Mouse (Mus musculus) layer of hippocampus, postnatal 10 days (tissue): ENCODE data around the gene Fuk. TPM values are rescaled to one million over a fixed set of nuclear protein-coding genes. Genes with fewer than 3 reads are reported as not detected.
"Not testable (repeated sequence)": the region's sequence is repeated elsewhere in the genome, so short reads cannot be mapped to it uniquely, and the experiment has no call there.

Source experiments
- DNase-seq, 2 experiments: peaks; one replicate each; pipeline ENCODE4 v3.0.0; 2021; ENCODE audit warnings: low spot score in 2 of 2
- long read RNA-seq: library from polyadenylated mRNA; stranded (forward); transcript quantifications from one replicate; pipeline ENCODE4 v2.0.0, GENCODE M21; 2023
- total RNA-seq, 2 experiments: library from RNA; stranded (reverse); gene quantifications; 2 replicates each; pipeline ENCODE4 v1.2.3; 2021

The Fuk gene
- 10 to 100 TPM; 15.2 to 16.4 TPM for total RNA-seq
- long read RNA-seq, partial matches to known transcripts, result 2 of 7 reads
- long read RNA-seq, other reads (novel, unspliced or antisense), result 4 of 7 reads

DNA sequence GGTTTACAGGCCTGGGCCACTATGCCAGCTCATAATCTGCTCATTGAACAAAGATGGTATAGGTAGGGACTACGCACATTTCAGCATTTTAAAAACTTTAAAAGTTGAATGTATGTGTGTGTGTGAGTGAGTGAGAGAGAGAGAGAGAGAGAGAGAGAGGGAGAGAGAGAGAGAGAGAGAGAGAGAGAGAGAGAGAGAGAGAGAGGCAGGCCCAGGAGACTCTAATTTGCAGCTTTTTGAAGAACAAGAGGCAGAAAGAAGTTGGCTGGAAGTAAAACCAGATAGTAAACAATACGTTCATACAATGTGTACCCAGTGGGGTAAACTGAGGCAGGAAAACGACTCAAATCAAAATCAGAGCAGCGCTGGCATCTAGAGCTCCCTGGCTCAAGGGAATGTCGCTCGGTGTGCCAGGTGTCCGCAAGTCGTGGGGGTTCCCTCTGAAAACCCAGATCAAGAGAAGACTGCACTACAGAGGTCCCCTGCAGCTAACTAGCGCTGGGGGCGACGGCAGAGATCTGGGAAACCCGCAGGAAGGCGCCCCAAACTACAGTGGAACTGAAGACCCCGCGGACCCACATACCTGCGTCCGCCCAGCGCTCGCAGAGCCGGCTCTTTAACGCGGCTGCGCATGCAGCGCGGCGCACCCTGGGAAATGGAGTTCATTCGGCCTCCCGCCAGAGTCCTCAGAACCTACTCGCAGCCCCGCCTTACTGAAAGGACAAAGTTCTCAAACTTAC lies at the start of gene Fuk:
TSS of gene Fuk (minus strand) at position 650 of the 740 bp plus-strand sequence.
- peak; percentile 81 to 85 for DNase-seq

GRCm38 (mm10) chr8:110950065-110950484 lies 47.8 kb upstream of the Fuk start:
- DNase-seq, result no peak

DNA sequence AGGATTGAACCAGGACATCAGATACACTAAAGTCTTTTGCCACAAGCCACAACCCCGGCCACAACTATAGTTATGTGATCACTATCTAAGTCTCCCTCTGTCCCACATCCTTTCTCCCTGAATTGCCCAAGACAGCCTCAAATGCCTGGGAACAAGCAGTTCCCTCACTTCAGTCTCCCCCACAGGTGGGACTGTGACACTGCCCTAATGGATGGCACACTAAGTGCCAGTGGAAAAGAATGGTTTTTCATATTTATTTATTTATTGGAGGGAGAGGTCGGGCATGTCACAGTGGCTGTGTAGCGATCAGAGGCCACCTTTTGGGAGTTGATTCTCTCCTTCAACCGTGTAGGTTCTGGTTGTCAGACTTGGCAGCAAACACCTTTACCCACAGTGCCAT lies 43.4 kb upstream of the Fuk start:
- no peak for DNase-seq

DNA sequence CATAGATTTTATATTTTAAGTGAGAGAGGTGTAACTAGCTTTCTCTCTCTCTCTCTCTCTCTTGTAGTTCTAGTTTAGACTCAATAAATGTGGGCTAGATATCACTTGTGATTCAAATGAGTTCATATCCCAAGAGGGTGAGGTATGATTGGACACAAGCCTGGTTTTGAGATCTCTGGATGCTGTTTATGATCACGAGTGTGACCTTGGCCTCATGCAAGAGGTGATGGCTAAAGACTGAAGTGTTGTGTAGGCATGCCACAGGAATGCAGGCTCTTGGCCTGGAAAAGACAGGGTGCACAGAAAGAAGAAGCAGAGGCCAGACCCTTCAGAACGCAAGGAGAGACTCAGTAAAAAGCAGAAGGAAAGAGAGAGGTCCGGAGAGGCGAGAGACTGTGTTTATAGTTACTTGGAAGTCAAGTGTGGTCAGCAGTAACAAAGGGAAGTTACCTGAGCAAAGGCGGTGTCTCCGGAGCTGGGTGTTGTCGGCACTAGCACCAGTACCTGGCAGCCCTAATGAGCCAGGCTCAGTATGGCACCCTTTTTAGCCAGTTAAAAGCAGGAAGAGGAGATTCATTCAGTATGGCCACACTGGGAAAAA lies 42.1 kb upstream of the Fuk start:
- no peak for DNase-seq

DNA sequence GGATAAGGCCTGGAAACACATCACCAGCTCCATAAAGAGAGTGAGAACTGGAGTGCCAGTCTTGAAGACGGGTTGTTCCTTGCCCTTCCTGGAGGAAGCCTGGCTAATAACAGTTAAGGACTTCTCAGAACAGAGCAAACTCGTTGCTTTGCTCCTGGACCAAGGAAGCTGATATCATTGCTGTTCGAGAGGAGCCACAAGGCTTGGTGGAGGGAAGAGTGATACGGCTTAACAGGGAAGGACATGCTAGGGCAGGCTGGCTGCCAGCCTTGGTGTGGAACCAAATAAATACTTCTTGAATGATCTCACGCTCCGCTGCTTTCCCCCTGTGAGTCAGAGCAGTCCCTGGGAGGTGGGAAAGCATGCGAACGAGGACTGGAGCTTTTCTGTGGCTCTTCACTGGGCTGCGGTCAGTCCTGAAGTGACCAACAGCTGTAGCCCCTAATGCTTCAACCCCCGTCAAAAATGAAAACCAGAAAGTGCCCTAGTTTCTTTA lies 39.2 kb upstream of the Fuk start:
- peak in 1 of 2 experiments; percentile 47 for DNase-seq

- DNase-seq, result no peak
Observed at GRCm38 (mm10) chr8:110940682-110941452, 38.6 kb upstream of the Fuk start.

- peak; percentile 42 to 58 for DNase-seq
Observed at GRCm38 (mm10) chr8:110938882-110939589, 36.7 kb upstream of the Fuk start.

- DNase-seq, result no peak
Observed at GRCm38 (mm10) chr8:110936217-110936616, 33.9 kb upstream of the Fuk start.

DNA sequence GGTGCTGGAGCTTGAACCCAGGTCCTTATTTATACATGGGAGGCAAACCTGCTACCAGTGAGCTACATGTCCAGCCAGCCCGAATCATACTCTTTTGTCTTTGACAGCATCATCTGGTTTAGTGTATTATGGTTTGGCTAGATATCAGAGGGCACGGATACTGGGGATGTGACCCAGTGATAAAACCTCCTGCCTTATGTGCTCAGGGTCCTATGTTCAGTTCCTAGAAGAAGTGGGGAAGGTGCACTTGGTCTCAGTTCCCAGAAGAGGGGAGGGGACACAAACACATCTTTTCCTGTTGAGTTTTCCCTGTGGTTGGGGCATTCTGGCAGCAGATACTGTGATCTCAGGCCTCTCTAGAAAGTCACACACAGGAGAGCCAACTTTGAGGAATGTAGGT lies 31.0 kb upstream of the Fuk start:
- DNase-seq, result no peak

GRCm38 (mm10) chr8:110932444-110932843 lies 30.2 kb upstream of the Fuk start:
- DNase-seq, result no peak

DNA sequence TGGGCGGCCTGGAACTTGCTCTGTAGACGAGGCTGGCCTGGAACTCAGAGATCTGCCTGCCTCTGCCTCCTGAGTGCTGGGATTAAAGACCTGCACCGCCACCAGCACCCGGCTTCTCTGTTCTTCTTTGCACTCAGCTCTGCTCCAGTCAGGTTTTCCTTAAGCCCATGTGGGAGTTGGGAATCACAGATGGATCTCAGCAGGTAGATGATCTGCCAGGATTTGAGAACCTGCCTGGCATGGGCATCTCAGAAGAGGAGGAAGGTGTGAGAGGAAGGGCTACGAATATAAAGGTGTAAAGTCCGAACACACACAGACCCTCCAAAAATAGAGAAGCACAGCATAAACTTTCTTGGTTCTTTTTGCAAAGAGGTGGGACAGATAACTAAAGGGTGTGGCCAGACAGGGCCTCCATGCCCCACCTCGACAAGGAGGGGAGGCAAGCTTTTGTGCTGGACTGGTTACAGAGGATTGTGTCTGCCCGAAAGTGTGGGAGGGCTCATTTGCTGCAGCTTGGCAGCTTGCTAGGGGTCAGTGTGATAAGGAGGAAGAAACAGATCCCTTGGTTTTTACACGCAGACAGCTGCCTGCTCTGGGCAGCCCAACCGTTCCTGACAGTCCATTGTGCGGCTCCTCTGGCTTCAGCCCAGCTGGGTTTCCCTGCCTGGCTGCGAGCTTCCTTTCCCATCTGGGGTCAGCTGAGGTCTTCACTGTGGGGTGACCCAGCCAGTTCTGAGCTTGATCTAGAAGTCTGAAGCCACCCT lies 29.1 kb upstream of the Fuk start:
- peak in 1 of 2 experiments; percentile 49 for DNase-seq

- not testable (repeated sequence) for DNase-seq
Observed at GRCm38 (mm10) chr8:110929672-110930071, 27.4 kb upstream of the Fuk start.

DNA sequence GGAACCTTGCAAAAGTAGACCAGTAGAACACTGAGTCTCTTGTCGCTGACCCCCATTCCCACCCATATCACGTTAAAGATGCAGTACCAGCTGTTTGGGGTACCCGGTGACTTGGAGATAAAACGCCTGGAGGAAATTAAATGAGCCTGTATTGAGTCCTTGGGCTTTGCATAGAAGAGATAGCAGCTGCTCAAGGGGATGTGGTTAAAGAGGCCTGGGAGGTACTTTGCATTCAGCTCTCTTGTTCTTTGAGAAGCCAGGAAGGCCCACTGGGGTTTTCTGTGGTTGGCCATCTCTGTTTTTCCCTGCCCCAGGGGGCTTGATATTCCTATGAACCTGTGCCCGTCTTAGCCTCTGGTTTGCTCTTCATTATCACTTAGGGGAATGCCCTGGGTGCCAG lies 26.8 kb upstream of the Fuk start:
- DNase-seq, result no peak

DNA sequence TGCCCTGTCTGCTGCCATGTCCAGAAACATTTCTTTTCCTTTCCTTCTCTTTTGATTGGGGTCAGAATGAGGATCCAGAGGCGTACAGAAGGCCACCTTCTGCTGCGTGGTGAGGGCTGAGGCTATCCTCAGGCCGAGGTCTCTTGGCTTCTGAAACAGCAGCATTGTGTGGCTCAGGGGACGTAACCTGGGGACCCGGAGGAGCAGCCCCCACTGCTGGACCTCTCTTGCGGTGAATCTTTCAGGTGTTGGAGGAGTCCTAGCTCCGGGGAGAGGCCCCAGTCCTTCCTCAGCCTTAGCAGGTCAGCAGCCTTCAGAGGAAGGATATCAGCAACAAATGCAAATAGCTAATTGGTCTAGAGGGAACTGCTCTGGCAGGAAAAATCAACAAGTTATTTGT lies 26.1 kb upstream of the Fuk start:
- DNase-seq, result no peak

- DNase-seq, result no peak
Observed at GRCm38 (mm10) chr8:110926690-110927089, 24.4 kb upstream of the Fuk start.

- no peak for DNase-seq
Observed at GRCm38 (mm10) chr8:110925691-110926140, 23.4 kb upstream of the Fuk start.

DNA sequence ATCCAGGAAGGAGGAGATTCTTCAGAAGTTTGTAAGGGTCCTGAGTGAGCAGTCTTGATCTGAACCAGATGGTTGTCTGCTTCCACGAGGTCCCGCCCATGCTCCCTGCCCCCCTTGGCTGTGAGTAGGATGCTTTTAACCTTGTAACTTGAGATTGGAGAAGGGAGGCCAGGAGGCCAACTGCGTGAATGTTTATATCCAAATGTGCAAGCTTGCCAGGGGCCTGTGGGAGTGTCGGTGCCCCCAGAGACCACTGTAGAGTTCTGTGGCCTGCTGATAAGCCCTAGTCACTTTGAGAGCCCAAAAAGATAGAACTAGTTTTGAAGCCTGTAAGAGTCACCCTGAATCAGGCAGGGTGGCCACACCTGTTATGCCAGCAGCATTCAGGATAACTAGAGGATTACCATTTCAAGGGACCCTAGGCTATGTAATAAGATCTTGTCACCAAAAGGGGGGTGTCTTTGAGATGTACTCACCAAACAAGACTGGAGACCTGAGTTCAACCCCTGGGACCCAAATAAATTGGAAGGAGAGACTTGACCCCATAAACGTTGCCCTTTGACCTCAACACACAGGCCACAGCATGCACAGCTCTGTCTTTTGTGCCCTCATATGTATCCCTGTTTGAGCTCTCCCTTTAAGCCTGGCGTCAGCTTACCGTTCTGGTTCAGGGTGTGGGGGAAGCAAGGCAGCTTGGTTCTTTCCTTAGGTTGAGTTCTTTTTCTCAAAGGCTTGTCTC lies 19.4 kb upstream of the Fuk start:
- DNase-seq, result no peak

DNA sequence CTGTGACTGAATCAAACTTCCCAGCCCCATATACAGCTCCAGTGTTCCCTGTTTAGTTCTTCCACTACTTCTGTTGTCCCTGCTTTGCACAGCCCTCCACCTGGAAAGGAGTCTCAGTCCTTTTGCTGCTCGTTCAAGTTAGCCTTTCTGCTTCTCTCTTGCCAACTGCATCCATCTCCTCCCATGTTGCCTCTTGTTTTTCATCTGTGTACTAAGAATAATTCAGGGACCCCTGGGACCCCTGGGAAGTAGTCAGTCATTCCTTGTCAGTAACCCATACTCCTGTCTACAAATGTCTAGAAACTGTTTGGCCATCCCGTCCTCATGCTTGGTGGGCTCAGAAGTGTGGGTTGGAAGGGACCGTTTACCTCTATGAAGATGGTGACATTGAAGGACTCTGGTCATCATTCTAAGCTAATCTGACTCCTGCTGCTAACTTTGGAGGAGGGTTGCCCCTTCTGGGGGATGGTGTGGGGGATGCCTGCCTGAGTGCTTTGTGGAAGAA lies 18.5 kb upstream of the Fuk start:
- DNase-seq, result no peak

DNA sequence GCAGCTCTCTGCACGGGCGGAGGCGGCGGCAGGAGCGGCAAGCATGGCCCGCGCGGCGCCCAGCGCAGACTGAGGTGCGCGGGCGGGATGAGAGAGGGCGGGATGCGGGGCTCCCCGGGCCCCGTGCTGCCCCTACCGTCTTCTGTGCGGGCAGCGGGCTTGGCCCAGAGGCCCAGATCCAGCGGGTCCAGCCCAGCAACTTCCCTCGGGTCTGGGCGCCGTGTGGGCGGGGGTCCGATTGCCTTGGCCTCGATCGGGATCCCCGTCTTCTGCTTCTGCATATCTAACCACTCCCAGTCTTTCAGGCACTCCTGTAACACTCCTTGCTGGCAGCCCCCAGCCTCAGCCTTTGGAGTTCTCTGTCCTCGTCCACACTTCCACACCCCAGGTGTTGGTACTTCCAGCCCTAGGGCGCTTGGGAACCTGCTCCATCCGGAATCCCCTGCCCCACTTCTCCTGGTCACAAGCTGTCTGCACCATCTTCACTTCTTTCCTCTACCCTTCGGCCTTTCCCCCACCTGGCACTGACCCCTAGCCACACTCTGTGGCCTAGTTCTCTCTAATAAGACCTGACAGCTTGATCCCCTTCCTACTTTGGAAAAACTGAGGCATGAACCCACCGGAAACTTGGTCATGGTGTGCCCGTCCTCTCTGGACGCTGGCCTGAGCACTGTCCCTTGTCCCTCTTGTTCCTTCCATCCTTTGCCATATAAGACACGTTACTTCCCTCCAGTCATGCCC lies 17.9 kb upstream of the Fuk start:
- peak in 1 of 2 experiments; percentile 59 for DNase-seq
